Mouse (Mus musculus) layer of hippocampus, adult 8-10 months (tissue): ENCODE results near the gene Stra6. TPM values are rescaled to one million over a fixed set of nuclear protein-coding genes. Genes with fewer than 3 reads are reported as not detected.
A peak's percentile ranks its signal among the peaks of the same experiment; 100 is the strongest.

ENCODE experiments used
- DNase-seq, 2 experiments: peaks; one replicate each; pipeline ENCODE4 v3.0.0; 2022; ENCODE audit warnings: low spot score in 2 of 2
- total RNA-seq, 4 experiments: library from RNA; stranded (reverse); gene quantifications; 2 replicates each; pipeline ENCODE4 v1.2.4; 2022

Stra6 gene
- total RNA-seq, 4 experiments from 2014 or later: 17.0 to 22.6 (median 18.2) TPM

DNA sequence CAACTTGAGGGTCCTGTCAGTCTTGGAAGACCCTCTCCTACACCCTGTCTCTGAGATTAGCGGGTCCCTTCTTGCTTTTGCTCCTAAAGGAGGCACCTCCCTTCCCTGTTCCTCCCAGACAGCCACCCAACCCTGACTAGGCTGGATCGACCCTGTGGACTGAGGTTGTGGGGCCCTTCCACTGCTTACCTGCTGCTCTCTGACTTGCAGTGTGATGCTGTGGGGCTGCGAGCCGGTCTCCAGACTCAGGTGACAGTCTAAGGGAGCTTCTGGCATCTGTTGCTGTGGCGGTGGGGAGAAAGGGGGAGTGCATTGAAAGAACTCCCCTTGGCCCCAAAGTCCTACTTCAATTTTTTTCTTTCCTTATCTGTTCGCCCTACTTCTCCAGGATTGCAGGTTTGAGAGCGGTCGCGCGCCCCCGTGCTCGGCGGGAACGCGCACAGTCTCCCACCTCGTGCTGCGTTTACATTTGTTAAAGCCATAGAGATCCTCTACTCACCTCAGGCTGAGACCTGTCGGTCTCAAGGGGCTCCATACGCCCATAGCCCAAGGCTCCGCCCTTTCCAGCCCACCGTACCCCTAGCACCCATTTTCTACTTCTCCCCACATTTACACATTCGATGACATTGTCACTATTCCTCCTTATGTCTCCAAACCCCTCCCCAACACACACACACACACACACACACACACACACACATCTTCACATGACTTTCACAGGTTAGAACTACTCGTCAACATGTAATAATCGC is 137.7 kb downstream of the Stra6 start:
- peak in 1 of 2 experiments; percentile 42 for DNase-seq

DNA sequence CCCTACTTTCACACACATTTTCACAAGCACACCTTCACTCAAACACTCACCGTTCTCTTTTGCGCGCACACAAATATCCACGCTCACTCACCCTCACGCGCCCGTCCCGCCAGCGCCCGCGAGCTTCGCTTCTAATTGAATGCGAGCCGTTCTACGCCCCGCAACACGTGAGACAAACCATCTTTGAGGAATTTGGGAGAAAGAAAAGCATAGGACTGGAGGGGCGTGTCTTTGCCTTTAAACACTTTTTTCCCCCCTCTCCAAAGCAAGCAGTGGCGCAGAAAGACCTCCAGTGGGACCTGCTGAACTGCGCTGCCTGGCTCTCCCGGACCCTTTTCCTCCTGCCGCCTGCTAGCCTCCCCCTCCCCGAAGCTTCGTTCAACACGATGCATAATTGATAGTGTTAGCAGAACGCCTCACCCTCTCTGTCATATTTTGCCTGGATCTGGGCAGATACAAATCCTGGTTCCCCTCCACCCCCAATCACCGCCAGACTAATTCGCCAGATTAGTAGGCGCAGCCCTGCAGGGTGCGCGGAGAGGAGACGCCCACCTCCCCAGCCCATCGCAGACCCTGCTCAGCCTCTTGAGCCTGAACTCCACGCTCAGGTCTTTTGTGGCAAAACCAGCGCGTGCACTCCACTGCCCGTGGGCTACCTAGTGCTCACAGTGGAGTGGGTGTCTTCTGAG is 138.4 kb downstream of the Stra6 start:
- DNase-seq: peak in 1 of 2 experiments; percentile 44

DNA sequence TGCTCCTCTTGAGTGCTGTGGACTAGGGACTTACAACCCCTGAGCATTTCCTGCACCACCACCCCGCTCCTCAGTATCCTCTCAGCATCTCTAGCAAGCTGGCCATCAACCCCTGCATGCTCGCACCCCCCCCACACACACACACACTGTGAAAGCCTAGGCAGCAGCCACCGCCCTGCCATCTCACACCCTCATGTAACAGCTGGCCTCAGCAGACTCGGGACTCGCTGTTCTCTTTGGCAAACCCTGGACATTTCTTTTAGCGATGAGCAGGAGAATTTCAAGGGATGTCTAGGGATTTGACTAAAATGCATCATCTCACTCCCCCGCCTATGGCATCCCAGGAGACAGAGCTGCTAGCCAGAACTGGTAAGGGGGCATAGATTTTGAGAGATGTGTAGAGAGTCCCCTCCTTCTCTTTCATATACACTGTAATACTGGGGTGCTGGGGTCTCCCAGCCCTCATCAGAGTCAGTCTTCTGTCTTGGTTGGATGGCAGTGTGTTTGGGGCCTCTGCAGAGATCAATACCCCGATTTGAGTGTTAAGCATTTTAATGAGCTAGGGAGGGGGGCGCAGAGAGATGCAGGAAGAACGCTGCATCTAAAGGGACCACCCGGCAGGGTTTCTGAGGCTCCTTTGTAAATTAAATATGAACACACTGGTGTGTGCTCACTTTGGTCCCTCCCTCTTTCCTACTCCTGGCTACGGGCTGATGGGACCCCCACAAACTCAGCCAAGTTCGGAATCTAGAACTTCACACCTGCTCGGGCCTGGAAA is 139.3 kb downstream of the Stra6 start:
- peak in 1 of 2 experiments; percentile 34 for DNase-seq

Other genes starting within 250 kb of the Stra6 start
- 10 to 100 TPM in 1 of 4 experiments, 1 to 10 TPM in 3; 7.5 to 11.5 (median 7.7) TPM for gene Arid3b, start 227.0 kb upstream of the Stra6 start, total RNA-seq
- 100 to 1,000 TPM in 2 of 4 experiments, 10 to 100 TPM in 2; 94.6 to 102 (median 98.2) TPM for gene Ubl7, start 152.8 kb upstream of the Stra6 start, total RNA-seq
- gene Sema7a, start 123.7 kb upstream of the Stra6 start, total RNA-seq: 100 to 1,000 TPM in 1 of 4 experiments, 10 to 100 TPM in 3; 91.0 to 102 (median 94.4) TPM
- 1 to 10 TPM; 2.4 to 4.6 (median 3.1) TPM for gene Cyp11a1, start 57.4 kb upstream of the Stra6 start, total RNA-seq
- gene Ccdc33, start 55.0 kb downstream of the Stra6 start, total RNA-seq: 1 to 10 TPM in 3 of 4 experiments, under 1 TPM in 1; 0.87 to 2.0 (median 1.3) TPM
- gene Islr, start 140.5 kb downstream of the Stra6 start, total RNA-seq: 10 to 100 TPM; 12.8 to 17.1 (median 13.6) TPM
- gene Islr2, start 140.5 kb downstream of the Stra6 start, total RNA-seq: 100 to 1,000 TPM in 1 of 4 experiments, 10 to 100 TPM in 3; 92.3 to 112 (median 95.9) TPM
- gene Pml, start 186.0 kb downstream of the Stra6 start, total RNA-seq: 10 to 100 TPM; 13.2 to 19.0 (median 15.6) TPM
- 10 to 100 TPM; 65.2 to 77.4 (median 75.3) TPM for gene Stoml1, start 189.4 kb downstream of the Stra6 start, total RNA-seq
- gene Loxl1, start 249.4 kb downstream of the Stra6 start, total RNA-seq: 1 to 10 TPM; 2.6 to 4.2 (median 3.0) TPM